Mouse (Mus musculus): ENCODE measurements around the gene Ptms. TPM values are rescaled to one million over a fixed set of nuclear protein-coding genes. Genes with fewer than 3 reads are reported as not detected.

Ptms gene
- polyA plus RNA-seq, 1 experiment from 2014 or later, result 321 TPM

DNA sequence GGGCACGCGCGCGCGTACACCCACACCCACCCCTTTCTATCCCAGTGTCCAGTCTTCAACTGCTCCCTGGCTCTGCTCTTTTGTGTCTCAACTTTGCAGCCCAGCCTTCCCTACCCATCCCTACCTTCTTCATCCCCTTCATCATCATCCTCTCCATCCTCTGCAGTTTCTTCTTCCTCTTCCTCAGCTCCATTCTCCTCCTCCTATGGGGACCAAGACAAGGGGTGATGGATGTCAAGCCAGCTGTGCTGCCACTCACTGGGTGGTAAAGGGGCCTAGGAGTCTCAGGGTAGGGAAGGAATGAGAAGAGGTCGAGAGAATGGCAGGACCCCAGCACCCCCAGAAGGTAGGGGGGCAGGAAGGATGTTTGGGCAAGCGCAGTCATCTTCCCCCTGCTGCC lies 5.4 kb downstream of the Ptms start:
- WGBS, result 83% methylated on average over 7 of the region's 7 CpGs
- DNase-seq (ENCODE audit: low spot score) (peak; percentile 25), ATAC-seq (ENCODE audit: low FRiP score) (no peak)
- Histone ChIP-seq H3K27ac (ENCODE audit: low read depth, low read length) (peak overlapping the region; percentile 55), H3K36me3 (ENCODE audit: control insufficient read depth, insufficient read depth, low read length) (0 out of 2 replicates have a peak, but pooled peaks cover 4% of the 10 kb centered on the region), H3K9me3 (ENCODE audit: control insufficient read depth, low read length) (no peaks in the 10 kb centered on the region), H3K4me1 (replicated peaks; ENCODE audit: control insufficient read depth, insufficient read depth, low read length) (peaks cover 26% of the 10 kb centered on the region), H3K4me3 (ENCODE audit: low read depth, low read length) (peak overlapping the region; percentile 88), H3K4me2 (replicated peaks; ENCODE audit: low read depth, low read length) (peak overlapping the region; percentile 90), H3K27me3 (ENCODE audit: control insufficient read depth, insufficient read depth, low read length) (peaks cover 5% of the 10 kb centered on the region; the same call in 1 of the 2 replicates), H3K9ac (ENCODE audit: low read depth, low read length) (peak overlapping the region; percentile 12; the same call in 1 of the 2 replicates)

DNA sequence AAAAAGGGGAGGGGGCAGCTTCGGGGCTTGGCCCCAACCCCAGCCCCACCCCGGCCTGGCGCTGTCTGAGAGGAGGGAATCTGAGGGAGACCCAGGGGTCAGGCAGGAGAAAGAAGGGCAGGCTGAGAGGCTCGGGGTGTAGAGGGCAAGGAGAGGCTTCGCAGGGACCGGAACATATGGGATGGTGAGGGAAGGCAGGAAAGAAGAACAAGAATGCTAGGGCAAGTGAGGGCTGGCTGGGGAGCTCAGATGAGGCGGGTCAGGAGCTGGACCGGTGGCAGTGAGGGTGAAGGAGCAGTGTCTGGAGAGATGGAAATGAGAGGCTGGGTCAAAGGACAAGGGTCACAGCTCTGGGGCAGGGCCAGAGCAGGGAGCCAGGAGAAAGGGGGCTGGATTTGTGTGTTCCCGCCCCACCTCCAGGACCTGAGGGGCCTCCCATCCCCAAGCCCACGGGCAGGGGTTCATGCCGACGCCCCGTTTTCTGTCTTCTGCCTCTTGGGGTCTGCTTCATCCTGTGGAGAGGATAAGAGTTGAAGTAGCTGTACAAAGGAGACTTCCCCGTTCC lies 6.1 kb downstream of the Ptms start:
- DNase-seq (ENCODE audit: low spot score) (no peak), ATAC-seq (ENCODE audit: low FRiP score) (no peak)
- H3K27me3 ChIP-seq (ENCODE audit: control insufficient read depth, insufficient read depth, low read length), result peaks cover 5% of the 10 kb centered on the region; the same call in 1 of the 2 replicates
- peak overlapping the region; percentile 88; the same call in 1 of the 2 replicates for H3K4me3 ChIP-seq (ENCODE audit: low read depth, low read length)
- H3K4me1 ChIP-seq (replicated peaks; ENCODE audit: control insufficient read depth, insufficient read depth, low read length), result peaks cover 23% of the 10 kb centered on the region
- H3K9ac ChIP-seq (ENCODE audit: low read depth, low read length), result 0 out of 2 replicates have a peak overlapping the region, but pooled peaks have one; percentile 12
- H3K36me3 ChIP-seq (ENCODE audit: control insufficient read depth, insufficient read depth, low read length), result 0 out of 2 replicates have a peak, but pooled peaks cover 4% of the 10 kb centered on the region
- peak overlapping the region; percentile 55; the same call in 1 of the 2 replicates for H3K27ac ChIP-seq (ENCODE audit: low read depth, low read length)
- 44% methylated on average over 14 of the region's 14 CpGs for WGBS
- no peaks in the 10 kb centered on the region for H3K9me3 ChIP-seq (ENCODE audit: control insufficient read depth, low read length)
- H3K4me2 ChIP-seq (replicated peaks; ENCODE audit: low read depth, low read length), result no peak overlapping the region; the same call in 1 of the 2 replicates

GRCm38 (mm10) chr6:124913214-124913613 lies 6.7 kb downstream of the Ptms start:
- Histone ChIP-seq H3K27me3 (ENCODE audit: control insufficient read depth, insufficient read depth, low read length) (peaks cover 5% of the 10 kb centered on the region; the same call in 1 of the 2 replicates), H3K4me2 (replicated peaks; ENCODE audit: low read depth, low read length) (no peak overlapping the region), H3K4me1 (replicated peaks; ENCODE audit: control insufficient read depth, insufficient read depth, low read length) (peaks cover 23% of the 10 kb centered on the region), H3K9ac (ENCODE audit: low read depth, low read length) (no peak overlapping the region), H3K36me3 (ENCODE audit: control insufficient read depth, insufficient read depth, low read length) (0 out of 2 replicates have a peak, but pooled peaks cover 4% of the 10 kb centered on the region), H3K4me3 (ENCODE audit: low read depth, low read length) (no peak overlapping the region), H3K27ac (ENCODE audit: low read depth, low read length) (no peak overlapping the region), H3K9me3 (ENCODE audit: control insufficient read depth, low read length) (no peaks in the 10 kb centered on the region)
- DNase-seq (ENCODE audit: low spot score) (peak; percentile 26), ATAC-seq (ENCODE audit: low FRiP score) (no peak)
- WGBS, result 71% methylated on average over 6 of the region's 6 CpGs

DNA sequence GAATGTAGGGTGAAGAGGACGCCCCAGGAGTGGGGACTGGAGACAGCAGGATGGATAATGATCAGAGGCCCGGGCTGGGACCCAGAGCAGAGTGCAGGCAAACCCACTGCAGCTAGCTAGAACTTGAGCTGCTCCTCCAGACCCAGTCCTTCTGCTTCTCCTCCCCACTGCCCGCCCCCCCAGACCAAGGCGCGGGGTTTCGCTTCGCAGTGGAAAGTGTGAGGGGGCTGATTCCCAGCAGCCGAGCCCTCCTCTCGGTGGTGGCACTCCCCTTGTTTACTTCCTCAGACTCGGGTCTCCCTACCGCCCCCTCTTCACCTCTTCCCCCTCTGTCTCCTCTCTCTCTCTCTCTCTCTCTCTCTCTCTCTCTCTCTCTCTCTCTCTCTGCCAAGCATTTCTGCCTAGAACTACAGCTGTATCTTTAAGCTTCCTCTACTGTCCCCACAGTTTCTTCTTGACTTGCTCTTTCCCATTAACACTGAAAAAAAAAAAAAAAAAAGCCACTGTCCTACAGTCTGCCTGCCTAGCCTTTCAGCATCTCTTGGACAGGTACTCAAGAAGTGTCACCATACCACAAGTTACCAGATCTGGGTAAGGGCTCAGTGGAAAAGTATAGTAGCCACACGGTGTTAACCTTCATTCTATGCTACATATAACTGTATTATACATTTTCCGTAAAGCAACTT lies 8.2 kb downstream of the Ptms start, which contains the start of gene Lag3:
Lag3 (minus strand) TSS at position 173 of the 686 bp plus-strand sequence.
- Histone ChIP-seq H3K27me3 (ENCODE audit: control insufficient read depth, insufficient read depth, low read length) (peaks cover 5% of the 10 kb centered on the region; the same call in 1 of the 2 replicates), H3K4me2 (replicated peaks; ENCODE audit: low read depth, low read length) (no peak within 1 kb of the TSS), H3K36me3 (ENCODE audit: control insufficient read depth, insufficient read depth, low read length) (0 out of 2 replicates have a peak, but pooled peaks cover 4% of the 10 kb centered on the region), H3K4me1 (replicated peaks; ENCODE audit: control insufficient read depth, insufficient read depth, low read length) (peaks cover 23% of the 10 kb centered on the region), H3K9ac (ENCODE audit: low read depth, low read length) (no peak within 1 kb of the TSS), H3K27ac (ENCODE audit: low read depth, low read length) (no peak within 1 kb of the TSS), H3K4me3 (ENCODE audit: low read depth, low read length) (no peak within 1 kb of the TSS), H3K9me3 (ENCODE audit: control insufficient read depth, low read length) (no peaks in the 10 kb centered on the region)
- ATAC-seq (ENCODE audit: low FRiP score) (no peak), DNase-seq (ENCODE audit: low spot score) (no peak)
- WGBS, result 17% methylated on average over 12 of the region's 13 CpGs

DNA sequence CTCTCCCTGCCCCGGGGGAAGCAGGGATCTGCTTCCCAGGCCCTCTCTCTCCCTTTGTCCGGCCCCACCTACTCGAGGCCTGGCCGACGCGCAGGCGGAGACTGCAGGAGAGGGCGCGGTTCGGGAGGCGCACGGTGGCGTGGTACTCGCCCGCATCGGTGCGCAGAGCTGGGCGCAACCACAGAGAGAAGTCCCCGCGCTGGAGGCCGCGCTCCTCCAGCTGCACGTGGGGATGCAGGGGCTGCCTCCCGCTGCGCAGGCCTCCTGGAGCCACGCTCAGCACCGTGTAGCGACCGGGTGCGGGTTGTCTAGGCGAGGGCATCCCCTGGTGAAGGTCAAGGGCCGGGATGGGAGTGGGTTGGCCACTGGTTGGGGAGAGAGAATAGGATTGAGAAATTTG lies 9.9 kb downstream of the Ptms start:
- 3% methylated on average over 22 of the region's 32 CpGs for WGBS
- ATAC-seq (ENCODE audit: low FRiP score) (peak; percentile 41), DNase-seq (ENCODE audit: low spot score) (peak; percentile 51)
- Histone ChIP-seq H3K4me2 (replicated peaks; ENCODE audit: low read depth, low read length) (peak overlapping the region; percentile 33), H3K27me3 (ENCODE audit: control insufficient read depth, insufficient read depth, low read length) (peaks cover 5% of the 10 kb centered on the region; the same call in 1 of the 2 replicates), H3K4me3 (ENCODE audit: low read depth, low read length) (0 out of 2 replicates have a peak overlapping the region, but pooled peaks have one; percentile 4), H3K27ac (ENCODE audit: low read depth, low read length) (no peak overlapping the region), H3K4me1 (replicated peaks; ENCODE audit: control insufficient read depth, insufficient read depth, low read length) (peaks cover 18% of the 10 kb centered on the region), H3K9me3 (ENCODE audit: control insufficient read depth, low read length) (no peaks in the 10 kb centered on the region), H3K36me3 (ENCODE audit: control insufficient read depth, insufficient read depth, low read length) (0 out of 2 replicates have a peak, but pooled peaks cover 4% of the 10 kb centered on the region), H3K9ac (ENCODE audit: low read depth, low read length) (peak overlapping the region; percentile 56; the same call in 1 of the 2 replicates)

- H3K27me3 ChIP-seq (ENCODE audit: control insufficient read depth, insufficient read depth, low read length), result peaks cover 5% of the 10 kb centered on the region; the same call in 1 of the 2 replicates
- H3K36me3 ChIP-seq (ENCODE audit: control insufficient read depth, insufficient read depth, low read length), result no peaks in the 10 kb centered on the region
- H3K27ac ChIP-seq (ENCODE audit: low read depth, low read length), result no peak overlapping the region
- no peak overlapping the region for H3K9ac ChIP-seq (ENCODE audit: low read depth, low read length)
- WGBS, result 82% methylated on average over 1 of the region's 1 CpGs
- no peak overlapping the region for H3K4me2 ChIP-seq (replicated peaks; ENCODE audit: low read depth, low read length)
- no peak overlapping the region for H3K4me3 ChIP-seq (ENCODE audit: low read depth, low read length)
- ATAC-seq (ENCODE audit: low FRiP score) (no peak), DNase-seq (ENCODE audit: low spot score) (no peak)
- H3K9me3 ChIP-seq (ENCODE audit: control insufficient read depth, low read length), result no peaks in the 10 kb centered on the region
- peaks cover 9% of the 10 kb centered on the region for H3K4me1 ChIP-seq (replicated peaks; ENCODE audit: control insufficient read depth, insufficient read depth, low read length)
Measured at GRCm38 (mm10) chr6:124907767-124908166, 12.1 kb downstream of the Ptms start.

- Histone ChIP-seq H3K4me1 (replicated peaks; ENCODE audit: control insufficient read depth, insufficient read depth, low read length) (peaks cover 6% of the 10 kb centered on the region), H3K9me3 (ENCODE audit: control insufficient read depth, low read length) (no peaks in the 10 kb centered on the region), H3K9ac (ENCODE audit: low read depth, low read length) (peak overlapping the region; percentile 70), H3K4me3 (ENCODE audit: low read depth, low read length) (no peak overlapping the region; the same call in 1 of the 2 replicates), H3K36me3 (ENCODE audit: control insufficient read depth, insufficient read depth, low read length) (no peaks in the 10 kb centered on the region), H3K4me2 (replicated peaks; ENCODE audit: low read depth, low read length) (peak overlapping the region; percentile 45; the same call in 1 of the 2 replicates), H3K27ac (ENCODE audit: low read depth, low read length) (peak overlapping the region; percentile 91), H3K27me3 (ENCODE audit: control insufficient read depth, insufficient read depth, low read length) (peaks cover 5% of the 10 kb centered on the region; the same call in 1 of the 2 replicates)
- DNase-seq (ENCODE audit: low spot score), result no peak
- ATAC-seq (ENCODE audit: low FRiP score), result 0 out of 2 replicates have a peak, but pooled peaks have one; percentile 4
- 38% methylated on average over 13 of the region's 16 CpGs for WGBS
Measured at GRCm38 (mm10) chr6:124904991-124905860, 14.7 kb downstream of the Ptms start.
